Mouse (Mus musculus) erythroblast, embryonic 14.5 days (primary cell): ENCODE results near the gene Plekhg5.

Source experiments
- GATA1 ChIP-seq: IDR thresholded peaks from 2 replicates; pipeline ENCODE4 v1.6.1; 2012; ENCODE audit warnings: low read length, inconsistent platforms, mixed read lengths
- TAL1 ChIP-seq: IDR thresholded peaks from 3 replicates; pipeline ENCODE4 v1.6.1; 2012; ENCODE audit warnings: low read length, inconsistent platforms, mixed read lengths

- TF ChIP-seq GATA1 (no peak), TAL1 (no peak)
Observed at GRCm38 (mm10) chr4:152072655-152073054, 357 bp downstream of the Plekhg5 start.
